Mouse (Mus musculus) intestine, embryonic 16.5 days (tissue): ENCODE data around the gene B3gnt8. TPM values are rescaled to one million over a fixed set of nuclear protein-coding genes. Genes with fewer than 3 reads are reported as not detected.

ENCODE experiments used
- ATAC-seq: fragments of 200-750 bp; cut with Nextera tagmentation; 2 replicates; pipeline ENCODE4 v1.8.0; 2017; ENCODE audit warnings: moderate TSS enrichment, moderate library complexity
- H3K27ac ChIP-seq: fragments of 300-500 bp; sonication (generic); 2 replicates; pipeline ENCODE4 v1.5.1; 2014; ENCODE audit warnings: mild to moderate bottlenecking, low read length
- H3K27me3 ChIP-seq: fragments of 300-500 bp; sonication (generic); replicated peaks from 2 replicates; pipeline ENCODE4 v1.6.1; 2014; ENCODE audit warnings: low read length, control low read depth, mixed read lengths; ENCODE audit not compliant: control insufficient read depth, insufficient read depth
- H3K36me3 ChIP-seq: fragments of 300-500 bp; sonication (generic); 2 replicates; pipeline ENCODE4 v1.6.1; 2014; ENCODE audit warnings: low read length, control low read depth; ENCODE audit not compliant: control insufficient read depth, insufficient read depth
- H3K4me1 ChIP-seq: fragments of 300-500 bp; sonication (generic); 2 replicates; pipeline ENCODE4 v1.6.1; 2014; ENCODE audit warnings: low read length, control low read depth, mixed read lengths; ENCODE audit not compliant: control insufficient read depth, insufficient read depth
- H3K4me2 ChIP-seq: fragments of 300-500 bp; sonication (generic); 2 replicates; pipeline ENCODE4 v1.6.1; 2014; ENCODE audit warnings: low read depth, low read length, control low read depth
- H3K4me3 ChIP-seq: fragments of 300-500 bp; sonication (generic); 2 replicates; pipeline ENCODE4 v1.5.1; 2014; ENCODE audit warnings: mild to moderate bottlenecking, low read length
- H3K9ac ChIP-seq: fragments of 300-500 bp; sonication (generic); 2 replicates; pipeline ENCODE4 v1.6.1; 2014; ENCODE audit warnings: low read depth, low read length
- H3K9me3 ChIP-seq: fragments of 300-500 bp; sonication (generic); 2 replicates; pipeline ENCODE4 v1.6.1; 2016; ENCODE audit warnings: low read length, control low read depth; ENCODE audit not compliant: control insufficient read depth
- WGBS: fragments of 180-500 bp; shearing (Covaris S2); extraction: QIAGEN DNeasy Blood & Tissue Kit; methylation state at CpG from one replicate; pipeline ENCODE4 v1.1.7; 2014; 5-methylcytosine and 5-hydroxymethylcytosine counted together
- polyA plus RNA-seq: library from polyadenylated mRNA; unstranded; fragments of >200 nt; fragmentation: Nextera tagmentation; extraction: Ambion mirVana; gene quantifications from 2 replicates; pipeline ENCODE4 v1.2.1, GENCODE M21; 2015

Gene B3gnt8
- polyA plus RNA-seq, 1 experiment from 2014 or later, result 6.8 TPM

- WGBS, result 52% methylated on average over 5 of the region's 5 CpGs
- no peaks in the 10 kb centered on the region for H3K36me3 ChIP-seq
- H3K27ac ChIP-seq, result no peak overlapping the region
- no peaks in the 10 kb centered on the region for H3K27me3 ChIP-seq
- no peak for ATAC-seq
- H3K9ac ChIP-seq, result no peak overlapping the region
- no peak overlapping the region for H3K4me2 ChIP-seq
- H3K9me3 ChIP-seq, result no peaks in the 10 kb centered on the region
- H3K4me3 ChIP-seq, result no peak overlapping the region
- no peaks in the 10 kb centered on the region for H3K4me1 ChIP-seq
Measured at GRCm38 (mm10) chr7:25647574-25648123, 21.2 kb downstream of the B3gnt8 start.

- no peak overlapping the region for H3K4me3 ChIP-seq
- H3K9ac ChIP-seq, result no peak overlapping the region
- no peak for ATAC-seq
Measured at GRCm38 (mm10) chr7:25649839-25650238, 23.4 kb downstream of the B3gnt8 start.

GRCm38 (mm10) chr7:25651281-25651680 lies 24.8 kb downstream of the B3gnt8 start:
- no peak for ATAC-seq
- Histone ChIP-seq H3K4me3 (no peak overlapping the region), H3K27me3 (no peaks in the 10 kb centered on the region), H3K36me3 (no peaks in the 10 kb centered on the region), H3K27ac (no peak overlapping the region), H3K9me3 (no peaks in the 10 kb centered on the region), H3K9ac (no peak overlapping the region), H3K4me1 (no peaks in the 10 kb centered on the region), H3K4me2 (no peak overlapping the region)
- WGBS, result 85% methylated on average over 8 of the region's 8 CpGs

More at GRCm38 (mm10) chr7:25649839-25650238, 23.4 kb downstream of the B3gnt8 start:
- Histone ChIP-seq H3K4me1 (no peaks in the 10 kb centered on the region), H3K27me3 (no peaks in the 10 kb centered on the region), H3K4me2 (no peak overlapping the region), H3K9me3 (no peaks in the 10 kb centered on the region), H3K27ac (no peak overlapping the region), H3K36me3 (no peaks in the 10 kb centered on the region)
- 73% methylated on average over 5 of the region's 5 CpGs for WGBS

DNA sequence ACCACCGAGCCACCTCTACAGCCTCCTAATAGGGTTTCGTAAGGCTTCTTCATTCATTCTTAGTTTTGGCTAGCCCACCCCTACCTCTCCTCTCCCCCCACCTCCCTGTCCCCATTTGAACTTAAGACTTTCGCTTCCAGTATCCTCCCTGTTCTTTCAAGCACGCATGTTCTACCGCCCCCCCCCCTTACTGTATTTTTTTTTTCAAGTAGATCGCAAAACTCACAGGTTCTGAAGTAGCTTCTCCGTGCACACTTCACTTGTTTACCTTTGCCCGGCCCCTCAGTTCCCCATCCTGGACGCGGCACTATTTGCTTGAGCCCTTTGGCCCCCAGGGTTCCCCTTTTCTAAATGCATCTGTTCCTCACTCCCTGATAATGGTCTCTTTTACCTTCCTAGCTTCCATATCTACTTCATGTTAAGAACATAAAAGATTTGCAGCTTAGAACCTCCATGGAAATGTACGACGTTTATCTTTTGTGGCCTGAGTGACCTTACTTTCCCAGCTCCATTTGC lies 25.8 kb downstream of the B3gnt8 start:
- 81% methylated on average over 12 of the region's 12 CpGs for WGBS
- H3K4me2 ChIP-seq, result no peak overlapping the region
- ATAC-seq, result no peak
- H3K27ac ChIP-seq, result no peak overlapping the region
- no peaks in the 10 kb centered on the region for H3K36me3 ChIP-seq
- H3K9me3 ChIP-seq, result no peaks in the 10 kb centered on the region
- no peaks in the 10 kb centered on the region for H3K27me3 ChIP-seq
- H3K9ac ChIP-seq, result no peak overlapping the region
- H3K4me1 ChIP-seq, result no peaks in the 10 kb centered on the region
- H3K4me3 ChIP-seq, result no peak overlapping the region

GRCm38 (mm10) chr7:25655601-25656428 lies 29.4 kb downstream of the B3gnt8 start:
- H3K4me3 ChIP-seq, result no peak overlapping the region
- H3K27me3 ChIP-seq, result no peaks in the 10 kb centered on the region
- H3K27ac ChIP-seq, result no peak overlapping the region
- no peak for ATAC-seq
- no peaks in the 10 kb centered on the region for H3K36me3 ChIP-seq
- WGBS, result 77% methylated on average over 11 of the region's 11 CpGs
- H3K4me1 ChIP-seq, result peaks cover 10% of the 10 kb centered on the region
- no peak overlapping the region for H3K9ac ChIP-seq
- no peak overlapping the region for H3K4me2 ChIP-seq
- H3K9me3 ChIP-seq, result no peaks in the 10 kb centered on the region

- no peaks in the 10 kb centered on the region for H3K36me3 ChIP-seq
- no peak for ATAC-seq
- 31% methylated on average over 10 of the region's 10 CpGs for WGBS
- peak overlapping the region; percentile 69 for H3K4me2 ChIP-seq
- no peaks in the 10 kb centered on the region for H3K27me3 ChIP-seq
- no peak overlapping the region for H3K27ac ChIP-seq
- H3K9me3 ChIP-seq, result no peaks in the 10 kb centered on the region
- H3K9ac ChIP-seq, result peak overlapping the region; percentile 64
- peaks cover 10% of the 10 kb centered on the region for H3K4me1 ChIP-seq
- peak overlapping the region; percentile 62 for H3K4me3 ChIP-seq
Measured at GRCm38 (mm10) chr7:25657785-25658184, 31.3 kb downstream of the B3gnt8 start.

- peaks cover 10% of the 10 kb centered on the region for H3K4me1 ChIP-seq
- H3K36me3 ChIP-seq, result no peaks in the 10 kb centered on the region
- under 1% methylated on average over 50 of the region's 50 CpGs for WGBS
- peak within 1 kb of the TSS; percentile 63 for H3K27ac ChIP-seq
- H3K9me3 ChIP-seq, result no peaks in the 10 kb centered on the region
- peak within 1 kb of the TSS; percentile 75 for H3K4me2 ChIP-seq
- H3K27me3 ChIP-seq, result no peaks in the 10 kb centered on the region
- peak within 1 kb of the TSS; percentile 78 for H3K4me3 ChIP-seq
- H3K9ac ChIP-seq, result peak within 1 kb of the TSS; percentile 74
- peak; percentile 99 for ATAC-seq
Measured at GRCm38 (mm10) chr7:25658657-25659472, 32.4 kb downstream of the B3gnt8 start, which contains the start of the genes Bckdha and Exosc5. Gene Bckdha, minus strand, starts transcription at chr7:25658981. Gene Exosc5, plus strand, starts transcription at chr7:25659164.

- peaks cover 10% of the 10 kb centered on the region; the same call in 1 of the 2 replicates for H3K36me3 ChIP-seq
- 94% methylated on average over 8 of the region's 8 CpGs for WGBS
- H3K9me3 ChIP-seq, result no peaks in the 10 kb centered on the region
- no peaks in the 10 kb centered on the region for H3K27me3 ChIP-seq
- no peak for ATAC-seq
- no peak overlapping the region for H3K27ac ChIP-seq
- no peak overlapping the region for H3K9ac ChIP-seq
- H3K4me1 ChIP-seq, result no peaks in the 10 kb centered on the region
- H3K4me2 ChIP-seq, result no peak overlapping the region
- no peak overlapping the region for H3K4me3 ChIP-seq
Measured at GRCm38 (mm10) chr7:25666381-25666780, 39.9 kb downstream of the B3gnt8 start.

DNA sequence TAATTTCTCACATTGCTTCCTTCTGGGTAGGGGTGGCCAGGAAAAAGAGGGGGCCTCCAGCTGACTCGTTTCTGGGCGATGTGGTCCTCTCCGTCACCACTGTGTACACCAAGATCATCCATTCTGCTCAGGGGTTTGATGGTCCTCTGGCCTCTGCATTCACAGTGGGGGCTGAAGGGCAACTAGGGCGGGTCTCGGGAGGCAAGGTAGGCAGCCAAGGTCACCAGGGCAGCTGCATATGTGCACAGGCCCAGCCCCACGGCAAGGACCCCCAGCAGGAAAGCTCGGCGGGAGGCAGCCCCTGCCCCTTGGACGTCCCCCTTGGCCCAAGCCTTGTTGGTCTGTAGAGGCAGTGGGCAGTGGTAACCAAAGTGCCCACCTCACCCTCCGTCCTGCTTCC lies 42.7 kb downstream of the B3gnt8 start:
- H3K4me1 ChIP-seq, result no peaks in the 10 kb centered on the region
- H3K27me3 ChIP-seq, result peaks cover 9% of the 10 kb centered on the region; the same call in 1 of the 2 replicates
- no peak overlapping the region for H3K9ac ChIP-seq
- no peak for ATAC-seq
- H3K4me2 ChIP-seq, result no peak overlapping the region
- H3K4me3 ChIP-seq, result no peak overlapping the region
- no peaks in the 10 kb centered on the region for H3K9me3 ChIP-seq
- 86% methylated on average over 10 of the region's 10 CpGs for WGBS
- no peak overlapping the region for H3K27ac ChIP-seq
- peaks cover 10% of the 10 kb centered on the region; the same call in 1 of the 2 replicates for H3K36me3 ChIP-seq
